Mouse (Mus musculus) kidney, embryonic 14.5 days (tissue): ENCODE data around the gene Nmrk1. TPM values are rescaled to one million over a fixed set of nuclear protein-coding genes. Genes with fewer than 3 reads are reported as not detected.

Source experiments
- ATAC-seq: fragments of 200-750 bp; cut with Nextera tagmentation; 2 replicates; pipeline ENCODE4 v1.8.0; 2017; ENCODE audit warnings: moderate number of reproducible peaks, mild to moderate bottlenecking, moderate TSS enrichment, moderate library complexity; ENCODE audit not compliant: low FRiP score, low TSS enrichment
- H3K27ac ChIP-seq: fragments of 300-500 bp; sonication (generic); 2 replicates; pipeline ENCODE4 v1.5.1; 2014; ENCODE audit warnings: low read depth, mild to moderate bottlenecking, low read length, moderate library complexity, mixed read lengths
- H3K27me3 ChIP-seq: fragments of 300-500 bp; sonication (generic); 2 replicates; pipeline ENCODE4 v1.6.1; 2014; ENCODE audit warnings: mild to moderate bottlenecking, low read length; ENCODE audit not compliant: control insufficient read depth, insufficient read depth
- H3K36me3 ChIP-seq: fragments of 300-500 bp; sonication (generic); 2 replicates; pipeline ENCODE4 v1.6.1; 2014; ENCODE audit warnings: low read length, mixed read lengths; ENCODE audit not compliant: control insufficient read depth, insufficient read depth
- H3K4me1 ChIP-seq: fragments of 300-500 bp; sonication (generic); 2 replicates; pipeline ENCODE4 v1.6.1; 2014; ENCODE audit warnings: low read length, mixed read lengths; ENCODE audit not compliant: control insufficient read depth, insufficient read depth
- H3K4me2 ChIP-seq: fragments of 300-500 bp; sonication (generic); replicated peaks from 2 replicates; pipeline ENCODE4 v1.6.1; 2014; ENCODE audit warnings: low read depth, mild to moderate bottlenecking, low read length
- H3K4me3 ChIP-seq: fragments of 300-500 bp; sonication (generic); 2 replicates; pipeline ENCODE4 v1.5.1; 2014; ENCODE audit warnings: mild to moderate bottlenecking, low read length
- H3K9ac ChIP-seq: fragments of 300-500 bp; sonication (generic); 2 replicates; pipeline ENCODE4 v1.6.1; 2014; ENCODE audit warnings: low read depth, mild to moderate bottlenecking, low read length, moderate library complexity
- H3K9me3 ChIP-seq: fragments of 300-500 bp; sonication (generic); 2 replicates; pipeline ENCODE4 v1.6.1; 2016; ENCODE audit warnings: low read length; ENCODE audit not compliant: control insufficient read depth
- WGBS: fragments of 180-500 bp; shearing (Covaris S2); extraction: QIAGEN DNeasy Blood & Tissue Kit; methylation state at CpG from one replicate; pipeline ENCODE4 v1.1.7; 2014; 5-methylcytosine and 5-hydroxymethylcytosine counted together
- polyA plus RNA-seq: library from polyadenylated mRNA; unstranded; fragments of >200 nt; fragmentation: Nextera tagmentation; extraction: Ambion mirVana; gene quantifications from 2 replicates; pipeline ENCODE4 v1.2.1, GENCODE M21; 2014

Nmrk1 gene
- polyA plus RNA-seq, 1 experiment from 2014 or later: 17.8 TPM

DNA sequence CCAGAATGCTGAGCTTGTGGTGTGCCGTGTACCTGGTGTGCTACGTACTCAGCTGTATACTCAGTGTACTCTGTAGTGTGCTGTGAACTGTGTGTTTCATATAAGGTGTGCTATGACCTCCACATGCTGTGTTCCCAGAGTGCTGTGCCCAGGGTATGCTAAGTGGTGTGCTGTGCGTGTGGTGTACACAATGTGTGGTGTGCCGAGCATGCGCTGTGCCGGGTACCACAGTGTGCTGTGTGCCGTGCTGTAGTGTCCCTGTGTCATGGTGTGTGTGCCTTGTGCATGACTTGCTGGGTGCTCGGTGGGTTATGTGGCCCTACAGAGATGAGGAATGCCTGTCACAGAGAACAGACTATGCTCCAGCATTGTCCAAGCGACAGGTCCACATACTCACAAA, 31.1 kb upstream of the Nmrk1 start:
- WGBS: 95% methylated on average over 9 of the region's 9 CpGs
- ATAC-seq: no peak
- no peaks in the 10 kb centered on the region for H3K36me3 ChIP-seq
- no peaks in the 10 kb centered on the region for H3K9me3 ChIP-seq
- H3K9ac ChIP-seq: no peak overlapping the region
- H3K4me2 ChIP-seq: no peak overlapping the region
- no peaks in the 10 kb centered on the region for H3K27me3 ChIP-seq
- H3K27ac ChIP-seq: no peak overlapping the region
- H3K4me3 ChIP-seq: no peak overlapping the region
- H3K4me1 ChIP-seq: no peaks in the 10 kb centered on the region

GRCm38 (mm10) chr19:18603011-18603410, 28.7 kb upstream of the Nmrk1 start:
- Histone ChIP-seq H3K27me3 (no peaks in the 10 kb centered on the region), H3K9ac (no peak overlapping the region), H3K36me3 (no peaks in the 10 kb centered on the region), H3K9me3 (no peaks in the 10 kb centered on the region), H3K4me3 (no peak overlapping the region), H3K27ac (no peak overlapping the region), H3K4me2 (no peak overlapping the region), H3K4me1 (peaks cover 9% of the 10 kb centered on the region)
- WGBS: 73% methylated on average over 6 of the region's 6 CpGs
- ATAC-seq: peak; percentile 10; the same call in 1 of the 2 replicates

DNA sequence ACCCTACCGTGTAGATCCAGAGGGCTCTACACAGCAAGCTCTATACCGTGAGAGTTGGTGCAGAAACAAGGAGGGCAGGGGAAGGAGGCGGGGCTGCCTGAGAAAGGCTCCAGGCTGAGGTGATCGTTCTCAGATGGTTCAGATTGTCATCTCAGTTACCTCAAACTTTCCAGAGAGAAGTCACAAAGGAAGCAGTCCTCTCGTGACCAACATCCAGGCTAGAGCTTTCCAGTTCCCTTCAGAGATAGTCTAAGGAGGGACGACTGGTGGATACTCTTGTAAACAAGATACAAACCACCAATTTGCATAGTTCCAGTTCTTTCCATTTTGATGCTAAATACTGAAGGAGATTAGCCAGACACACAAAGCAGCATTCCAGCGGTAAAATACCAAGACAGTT, 23.8 kb upstream of the Nmrk1 start:
- H3K9me3 ChIP-seq: no peaks in the 10 kb centered on the region
- H3K27me3 ChIP-seq: no peaks in the 10 kb centered on the region
- H3K27ac ChIP-seq: peak overlapping the region; percentile 24; the same call in 1 of the 2 replicates
- no peak overlapping the region for H3K4me3 ChIP-seq
- 37% methylated on average over 7 of the region's 7 CpGs for WGBS
- H3K9ac ChIP-seq: no peak overlapping the region
- H3K36me3 ChIP-seq: no peaks in the 10 kb centered on the region
- H3K4me2 ChIP-seq: no peak overlapping the region
- 0 out of 2 replicates have a peak, but pooled peaks have one; percentile 42 for ATAC-seq
- H3K4me1 ChIP-seq: peaks cover 20% of the 10 kb centered on the region

- WGBS: 19% methylated on average over 6 of the region's 6 CpGs
- Histone ChIP-seq H3K4me3 (no peak overlapping the region), H3K9me3 (no peaks in the 10 kb centered on the region), H3K4me2 (no peak overlapping the region), H3K9ac (no peak overlapping the region), H3K27me3 (no peaks in the 10 kb centered on the region), H3K36me3 (no peaks in the 10 kb centered on the region), H3K27ac (no peak overlapping the region), H3K4me1 (peaks cover 20% of the 10 kb centered on the region)
- ATAC-seq: no peak
Measured at GRCm38 (mm10) chr19:18608975-18609374, 22.8 kb upstream of the Nmrk1 start.

DNA sequence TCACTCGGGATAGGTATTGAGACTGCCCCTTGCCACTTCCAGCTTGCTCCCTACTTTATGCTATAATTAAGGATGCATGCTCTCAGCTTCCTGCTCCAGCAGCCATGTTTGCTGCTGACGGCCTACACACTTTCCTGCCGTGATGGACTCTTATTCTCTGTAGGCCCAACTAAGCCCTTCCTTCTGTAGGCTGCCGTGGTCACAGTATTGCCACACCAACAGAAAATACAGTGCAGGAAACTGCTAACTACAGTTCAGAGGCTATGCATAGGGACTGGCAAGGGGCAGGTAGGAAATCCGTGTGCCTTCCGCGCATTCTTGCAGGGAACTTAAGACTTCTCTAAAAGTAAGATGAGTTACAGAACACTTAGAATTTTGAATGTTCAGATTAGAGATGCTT, 17.4 kb upstream of the Nmrk1 start:
- Histone ChIP-seq H3K9me3 (no peaks in the 10 kb centered on the region), H3K27me3 (no peaks in the 10 kb centered on the region), H3K4me2 (no peak overlapping the region), H3K27ac (no peak overlapping the region), H3K4me3 (no peak overlapping the region), H3K36me3 (no peaks in the 10 kb centered on the region), H3K9ac (no peak overlapping the region), H3K4me1 (no peaks in the 10 kb centered on the region)
- ATAC-seq: no peak
- 89% methylated on average over 7 of the region's 7 CpGs for WGBS

DNA sequence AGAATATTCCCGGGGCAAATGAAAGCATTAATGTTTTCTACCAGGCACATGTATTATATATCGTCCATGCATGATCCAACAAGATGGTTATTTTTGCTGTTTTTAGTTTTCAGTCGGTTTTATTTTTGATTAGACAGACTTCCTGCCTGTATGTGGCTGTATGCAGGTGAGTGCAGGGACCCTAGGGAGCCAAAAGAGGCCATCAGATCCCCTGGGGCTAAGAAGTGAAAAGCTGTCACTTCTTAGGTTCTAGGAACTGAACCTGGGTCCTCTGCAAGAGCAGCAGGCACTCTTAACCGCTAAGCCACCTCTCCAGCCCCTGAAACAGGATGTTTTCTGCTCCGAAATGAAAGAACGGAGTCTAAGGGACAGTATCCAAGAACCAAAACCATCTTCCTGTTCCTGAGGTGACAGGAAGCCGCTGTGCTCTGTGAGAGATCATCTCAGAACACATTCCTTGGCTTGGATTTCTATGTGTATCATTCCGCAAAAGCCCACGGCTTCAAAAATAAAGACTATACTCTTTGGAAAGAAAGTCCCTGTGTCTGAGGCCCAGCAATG, 16.0 kb upstream of the Nmrk1 start:
- no peak overlapping the region for H3K4me2 ChIP-seq
- no peak overlapping the region for H3K9ac ChIP-seq
- WGBS: 73% methylated on average over 9 of the region's 9 CpGs
- H3K4me3 ChIP-seq: no peak overlapping the region
- ATAC-seq: no peak
- H3K27ac ChIP-seq: no peak overlapping the region
- H3K9me3 ChIP-seq: no peaks in the 10 kb centered on the region
- H3K36me3 ChIP-seq: no peaks in the 10 kb centered on the region
- no peaks in the 10 kb centered on the region for H3K27me3 ChIP-seq
- H3K4me1 ChIP-seq: no peaks in the 10 kb centered on the region

- no peak overlapping the region for H3K9ac ChIP-seq
Measured at GRCm38 (mm10) chr19:18617504-18617903, 14.2 kb upstream of the Nmrk1 start.

GRCm38 (mm10) chr19:18619060-18619459, 12.7 kb upstream of the Nmrk1 start:
- no peaks in the 10 kb centered on the region for H3K27me3 ChIP-seq
- H3K4me1 ChIP-seq: no peaks in the 10 kb centered on the region
- no peak overlapping the region for H3K4me2 ChIP-seq
- H3K9me3 ChIP-seq: no peaks in the 10 kb centered on the region
- no peak overlapping the region for H3K9ac ChIP-seq
- H3K36me3 ChIP-seq: no peaks in the 10 kb centered on the region
- WGBS: 61% methylated on average over 5 of the region's 5 CpGs
- ATAC-seq: no peak
- no peak overlapping the region for H3K27ac ChIP-seq
- no peak overlapping the region for H3K4me3 ChIP-seq

More at GRCm38 (mm10) chr19:18617504-18617903, 14.2 kb upstream of the Nmrk1 start:
- H3K9me3 ChIP-seq: no peaks in the 10 kb centered on the region
- no peaks in the 10 kb centered on the region for H3K27me3 ChIP-seq
- H3K36me3 ChIP-seq: no peaks in the 10 kb centered on the region
- ATAC-seq: no peak
- no peak overlapping the region for H3K4me2 ChIP-seq
- H3K27ac ChIP-seq: no peak overlapping the region
- 96% methylated on average over 1 of the region's 1 CpGs for WGBS
- H3K4me3 ChIP-seq: no peak overlapping the region
- H3K4me1 ChIP-seq: no peaks in the 10 kb centered on the region

- no peak overlapping the region for H3K4me2 ChIP-seq
- H3K27me3 ChIP-seq: no peaks in the 10 kb centered on the region
- no peaks in the 10 kb centered on the region for H3K9me3 ChIP-seq
- H3K4me3 ChIP-seq: no peak overlapping the region
- 89% methylated on average over 1 of the region's 1 CpGs for WGBS
- no peak for ATAC-seq
- no peaks in the 10 kb centered on the region for H3K36me3 ChIP-seq
- H3K4me1 ChIP-seq: no peaks in the 10 kb centered on the region
- no peak overlapping the region for H3K9ac ChIP-seq
- no peak overlapping the region for H3K27ac ChIP-seq
Measured at GRCm38 (mm10) chr19:18619691-18620090, 12.1 kb upstream of the Nmrk1 start.
